Mouse (Mus musculus): Measurements from ENCODE around the gene Anapc7. TPM values are rescaled to one million over a fixed set of nuclear protein-coding genes. Genes with fewer than 3 reads are reported as not detected.

Gene Anapc7
- polyA plus RNA-seq, 1 experiment from 2014 or later: 50.5 TPM

DNA sequence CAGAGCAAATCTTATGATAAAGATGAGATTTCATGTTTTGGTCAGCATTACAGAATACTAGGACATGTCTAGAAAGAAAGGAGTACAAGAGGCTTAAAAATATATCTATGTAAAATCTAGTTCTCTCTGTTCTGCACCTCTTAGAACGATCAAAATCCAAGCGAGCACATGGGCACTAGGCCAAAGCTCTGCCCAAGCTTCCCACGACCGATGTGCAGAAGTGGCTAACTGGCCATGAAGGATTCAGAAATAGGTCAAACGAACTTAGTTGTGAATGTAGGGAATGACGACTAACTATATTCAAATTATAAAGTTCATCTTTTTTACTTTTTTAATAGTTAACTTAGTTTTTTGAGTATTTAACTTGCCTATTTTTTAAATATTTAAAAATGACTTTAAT lies 66.3 kb downstream of the Anapc7 start:
- Histone ChIP-seq H3K4me1 (no peaks in the 10 kb centered on the region), H3K4me2 (no peak overlapping the region), H3K9ac (no peak overlapping the region), H3K9me3 (no peaks in the 10 kb centered on the region), H3K4me3 (replicated peaks) (no peak overlapping the region), H3K27me3 (no peaks in the 10 kb centered on the region), H3K27ac (no peak overlapping the region), H3K36me3 (replicated peaks) (peaks cover 84% of the 10 kb centered on the region)
- ATAC-seq (ENCODE audit: low FRiP score): no peak
- 91% methylated on average over 6 of the region's 6 CpGs for WGBS

- no peak overlapping the region for H3K4me2 ChIP-seq
- ATAC-seq (ENCODE audit: low FRiP score): no peak
- H3K4me3 ChIP-seq (replicated peaks): no peak overlapping the region
- H3K9ac ChIP-seq: no peak overlapping the region
- no peaks in the 10 kb centered on the region for H3K4me1 ChIP-seq
- peaks cover 83% of the 10 kb centered on the region for H3K36me3 ChIP-seq (replicated peaks)
- H3K9me3 ChIP-seq: no peaks in the 10 kb centered on the region
- H3K27me3 ChIP-seq: no peaks in the 10 kb centered on the region
- 94% methylated on average over 2 of the region's 2 CpGs for WGBS
- H3K27ac ChIP-seq: no peak overlapping the region
These were observed 68.7 kb downstream of the Anapc7 start for GRCm38 (mm10) chr5:122490148-122490547.

GRCm38 (mm10) chr5:122491385-122491784 lies 69.9 kb downstream of the Anapc7 start:
- no peak for ATAC-seq (ENCODE audit: low FRiP score)
- 91% methylated on average over 10 of the region's 10 CpGs for WGBS
- Histone ChIP-seq H3K27ac (no peak overlapping the region), H3K27me3 (no peaks in the 10 kb centered on the region), H3K4me1 (no peaks in the 10 kb centered on the region), H3K36me3 (replicated peaks) (peaks cover 72% of the 10 kb centered on the region), H3K4me3 (replicated peaks) (no peak overlapping the region), H3K9ac (no peak overlapping the region), H3K9me3 (no peaks in the 10 kb centered on the region), H3K4me2 (no peak overlapping the region)

DNA sequence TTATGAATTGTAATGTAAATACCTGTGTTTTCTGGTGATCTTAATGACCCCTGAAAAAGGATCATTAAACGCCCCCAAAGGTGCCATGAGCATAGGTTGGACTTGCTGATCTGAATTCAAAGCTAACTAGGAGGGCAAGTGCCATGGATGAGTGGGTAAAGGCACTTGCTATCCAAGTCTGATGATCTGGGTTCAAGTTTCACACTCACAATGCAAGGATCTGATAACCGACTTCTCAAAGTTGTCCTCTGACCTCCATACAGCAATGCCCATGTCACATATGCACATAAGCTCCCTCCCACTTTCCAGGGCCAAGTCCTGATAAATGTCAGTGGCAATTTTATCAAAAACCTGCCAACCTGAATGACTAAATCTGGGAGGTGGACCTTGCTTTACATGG lies 71.5 kb downstream of the Anapc7 start:
- peaks cover 9% of the 10 kb centered on the region for H3K4me1 ChIP-seq
- H3K27ac ChIP-seq: no peak overlapping the region
- no peak overlapping the region for H3K9ac ChIP-seq
- no peak overlapping the region for H3K4me2 ChIP-seq
- H3K36me3 ChIP-seq (replicated peaks): peaks cover 67% of the 10 kb centered on the region
- H3K9me3 ChIP-seq: no peaks in the 10 kb centered on the region
- 94% methylated on average over 2 of the region's 2 CpGs for WGBS
- ATAC-seq (ENCODE audit: low FRiP score): no peak
- no peak overlapping the region for H3K4me3 ChIP-seq (replicated peaks)
- no peaks in the 10 kb centered on the region for H3K27me3 ChIP-seq

- H3K36me3 ChIP-seq (replicated peaks): peaks cover 53% of the 10 kb centered on the region
- WGBS: 81% methylated on average over 1 of the region's 1 CpGs
- no peak for ATAC-seq (ENCODE audit: low FRiP score)
- H3K9me3 ChIP-seq: no peaks in the 10 kb centered on the region
- no peaks in the 10 kb centered on the region for H3K27me3 ChIP-seq
- no peak overlapping the region for H3K4me3 ChIP-seq (replicated peaks)
- H3K4me2 ChIP-seq: no peak overlapping the region
- H3K27ac ChIP-seq: no peak overlapping the region
- no peak overlapping the region for H3K9ac ChIP-seq
- H3K4me1 ChIP-seq: peaks cover 19% of the 10 kb centered on the region
These were observed 73.0 kb downstream of the Anapc7 start for GRCm38 (mm10) chr5:122494449-122494848.

Other genes starting within 250 kb of the Anapc7 start
- 7.5 and 8.4 TPM in 2 replicates for gene Hvcn1, start 214.9 kb upstream of the Anapc7 start, polyA plus RNA-seq (2016; fragmentation: Nextera tagmentation; extraction: Ambion mirVana)
- gene Tctn1, start 157.2 kb upstream of the Anapc7 start, polyA plus RNA-seq (2016; fragmentation: Nextera tagmentation; extraction: Ambion mirVana): 4.4 and 5.5 TPM in 2 replicates
- 9.6 and 10.7 TPM in 2 replicates for gene Pptc7, start 137.3 kb upstream of the Anapc7 start, polyA plus RNA-seq (2016; fragmentation: Nextera tagmentation; extraction: Ambion mirVana)
- gene Rad9b, start 67.5 kb upstream of the Anapc7 start, polyA plus RNA-seq (2016; fragmentation: Nextera tagmentation; extraction: Ambion mirVana): 12.7 and 15.8 TPM in 2 replicates
- gene Vps29, start 67.3 kb upstream of the Anapc7 start, polyA plus RNA-seq (2016; fragmentation: Nextera tagmentation; extraction: Ambion mirVana): 174 and 186 TPM in 2 replicates
- gene Gpn3, start 49.8 kb upstream of the Anapc7 start, polyA plus RNA-seq (2016; fragmentation: Nextera tagmentation; extraction: Ambion mirVana): 60.5 and 62.6 TPM in 2 replicates
- gene Fam216a, start 49.3 kb upstream of the Anapc7 start, polyA plus RNA-seq (2016; fragmentation: Nextera tagmentation; extraction: Ambion mirVana): 106 and 115 TPM in 2 replicates
- 111 and 128 TPM in 2 replicates for gene Arpc3, start 29.8 kb upstream of the Anapc7 start, polyA plus RNA-seq (2016; fragmentation: Nextera tagmentation; extraction: Ambion mirVana)
- gene Atp2a2, start 80.5 kb downstream of the Anapc7 start, polyA plus RNA-seq (2016; fragmentation: Nextera tagmentation; extraction: Ambion mirVana): 57.9 and 61.2 TPM in 2 replicates
- 54.7 and 55.6 TPM in 2 replicates for gene Ift81, start 192.8 kb downstream of the Anapc7 start, polyA plus RNA-seq (2016; fragmentation: Nextera tagmentation; extraction: Ambion mirVana)
- gene P2rx7, start 222.2 kb downstream of the Anapc7 start, polyA plus RNA-seq (2016; fragmentation: Nextera tagmentation; extraction: Ambion mirVana): 0.77 and 0.90 TPM in 2 replicates

Data from forebrain, embryonic 12.5 days (tissue).